Comparison of ENCODE assay signal across 8 mouse cellular contexts in genomic region chr2:169633491-169634289, GRCm38 (mm10). TPM values are rescaled to one million over a fixed set of nuclear protein-coding genes. Genes with fewer than 3 reads are reported as not detected.
A peak's percentile ranks its signal among the peaks of the same experiment; 100 is the strongest.
DNase-seq lines count a peak whose midpoint lies in the region; ATAC-seq lines count a peak whose summit lies in the region.

No protein-coding gene starts in this region.

- ATAC-seq in midbrain, embryonic 15.5 days (replicated peaks) = peak; percentile 46

- no peaks in the 10 kb centered on the region for H3K9me3 ChIP-seq in forebrain, embryonic 10.5 days
- no peaks in the 10 kb centered on the region for H3K9me3 ChIP-seq in midbrain, embryonic 15.5 days

- peak; percentile 43 to 74 for DNase-seq in adrenal gland, adult (ENCODE audit: inconsistent age in 2 of 2, low spot score in 1 of 2)
- DNase-seq in adrenal gland, adult 8-10 months = no peak
- peak; percentile 60 for DNase-seq in MN1 (ENCODE audit: low spot score)
- DNase-seq in forebrain, embryonic 10.5 days (ENCODE audit: extremely low spot score, low spot score) = peak; percentile 33
- peak; percentile 42 to 47 for DNase-seq in heart, postnatal 10 days
- peak; percentile 40 for DNase-seq in left cerebral cortex, postnatal 4 days
- DNase-seq in thymus, postnatal 36 days = peak; percentile 21 to 38

- H3K27ac ChIP-seq in forebrain, embryonic 10.5 days = peak overlapping the region; percentile 79
- H3K27ac ChIP-seq in midbrain, embryonic 15.5 days = peak overlapping the region; percentile 75

- no peaks in the 10 kb centered on the region for H3K36me3 ChIP-seq in forebrain, embryonic 10.5 days (replicated peaks)
- H3K36me3 ChIP-seq in midbrain, embryonic 15.5 days (replicated peaks) = no peaks in the 10 kb centered on the region

- H3K4me1 ChIP-seq in forebrain, embryonic 10.5 days = peaks cover 27% of the 10 kb centered on the region
- H3K4me1 ChIP-seq in midbrain, embryonic 15.5 days = peaks cover 33% of the 10 kb centered on the region

- peaks cover 21% of the 10 kb centered on the region for H3K27me3 ChIP-seq in forebrain, embryonic 10.5 days (ENCODE audit: poor library complexity, severe bottlenecking)
- no peaks in the 10 kb centered on the region for H3K27me3 ChIP-seq in midbrain, embryonic 15.5 days (replicated peaks)

- peak overlapping the region; percentile 65 for H3K4me3 ChIP-seq in forebrain, embryonic 10.5 days
- H3K4me3 ChIP-seq in midbrain, embryonic 15.5 days = peak overlapping the region; percentile 68

- 0% methylated on average over 38 of the region's 38 CpGs for WGBS in forebrain, embryonic 10.5 days
- under 1% methylated on average over 35 of the region's 38 CpGs for WGBS in midbrain, embryonic 15.5 days

- H3K4me2 ChIP-seq in midbrain, embryonic 15.5 days = peak overlapping the region; percentile 97

- intact Hi-C loops in heart, postnatal 10 days (cut with DNase I) = loop anchor here (2.0 to 10.0 kb wide), 4 partner anchors 29 to 571 kb away; no protein-coding TSS in a partner anchor
- intact Hi-C loops in left cerebral cortex, postnatal 4 days (cut with DNase I) = no loop called here

- H3K9ac ChIP-seq in midbrain, embryonic 15.5 days = peak overlapping the region; percentile 67

RNA-seq across cellular contexts. Expression of gene Tshz2, which starts 0.9 kb away (rescaled TPM):
- 10 to 100 TPM; 40.4 to 58.6 (median 47.5) TPM for total RNA-seq in adrenal gland, adult 8-10 months (2022)
- polyA plus RNA-seq in forebrain, embryonic 10.5 days (2016; fragmentation: Nextera tagmentation; extraction: Ambion mirVana) = 0.88 and 0.98 TPM in 2 replicates
- 10 to 100 TPM; 16.5 to 18.0 TPM for total RNA-seq in heart, postnatal 10 days (2021)
- 10 to 100 TPM; 29.9 to 52.3 TPM for total RNA-seq in left cerebral cortex, postnatal 4 days (2021)
- polyA plus RNA-seq in midbrain, embryonic 15.5 days (2015; fragmentation: Nextera tagmentation; extraction: Ambion mirVana) = 18.1 and 22.7 TPM in 2 replicates

RNA-seq across cellular contexts. Expression of gene Gm11011, which starts 46.1 kb away (rescaled TPM):
- not detected for total RNA-seq in adrenal gland, adult 8-10 months (2022)
- not detected in 2 replicates for polyA plus RNA-seq in forebrain, embryonic 10.5 days (2016; fragmentation: Nextera tagmentation; extraction: Ambion mirVana)
- not detected for total RNA-seq in heart, postnatal 10 days (2021)
- total RNA-seq in left cerebral cortex, postnatal 4 days (2021) = not detected
- polyA plus RNA-seq in midbrain, embryonic 15.5 days (2015; fragmentation: Nextera tagmentation; extraction: Ambion mirVana) = not detected in 2 replicates
